Mouse (Mus musculus) midbrain, embryonic 13.5 days (tissue): ENCODE results near the gene Zbed4. TPM values are rescaled to one million over a fixed set of nuclear protein-coding genes. Genes with fewer than 3 reads are reported as not detected.
"Not testable (repeated sequence)": the region's sequence is repeated elsewhere in the genome, so short reads cannot be mapped to it uniquely, and the experiment has no call there.

Experiments
- ATAC-seq: fragments of 200-750 bp; cut with Nextera tagmentation; 2 replicates; pipeline ENCODE4 v1.8.0; 2017; ENCODE audit warnings: mild to moderate bottlenecking, moderate TSS enrichment, moderate library complexity
- H3K27ac ChIP-seq: fragments of 300-500 bp; sonication (generic); 2 replicates; pipeline ENCODE4 v1.5.1; 2015; ENCODE audit warnings: inconsistent platforms, mild to moderate bottlenecking, moderate library complexity
- H3K27me3 ChIP-seq: fragments of 300-500 bp; sonication (generic); 2 replicates; pipeline ENCODE4 v1.6.1; 2015; ENCODE audit warnings: mild to moderate bottlenecking, inconsistent platforms
- H3K36me3 ChIP-seq: fragments of 300-500 bp; sonication (generic); 2 replicates; pipeline ENCODE4 v1.6.1; 2015; ENCODE audit warnings: mild to moderate bottlenecking, inconsistent platforms
- H3K4me1 ChIP-seq: fragments of 300-500 bp; sonication (generic); replicated peaks from 2 replicates; pipeline ENCODE4 v1.6.1; 2015; ENCODE audit warnings: inconsistent platforms
- H3K4me2 ChIP-seq: fragments of 300-500 bp; sonication (generic); replicated peaks from 2 replicates; pipeline ENCODE4 v1.6.1; 2015; ENCODE audit warnings: moderate library complexity, mild to moderate bottlenecking, inconsistent platforms
- H3K4me3 ChIP-seq: fragments of 300-500 bp; sonication (generic); replicated peaks from 2 replicates; pipeline ENCODE4 v1.5.1; 2015; ENCODE audit warnings: mild to moderate bottlenecking, inconsistent platforms
- H3K9ac ChIP-seq: fragments of 300-500 bp; sonication (generic); replicated peaks from 2 replicates; pipeline ENCODE4 v1.6.1; 2015; ENCODE audit warnings: mild to moderate bottlenecking, inconsistent platforms
- H3K9me3 ChIP-seq: fragments of 300-500 bp; sonication (generic); 2 replicates; pipeline ENCODE4 v1.6.1; 2016; ENCODE audit warnings: mild to moderate bottlenecking, inconsistent platforms
- WGBS: fragments of 180-500 bp; shearing (Covaris S2); methylation state at CpG from one replicate; pipeline ENCODE4 v1.1.7; 2015; 5-methylcytosine and 5-hydroxymethylcytosine counted together
- polyA plus RNA-seq: library from polyadenylated mRNA; unstranded; fragments of >200 nt; fragmentation: Nextera tagmentation; extraction: Ambion mirVana; gene quantifications from 2 replicates; pipeline ENCODE4 v1.2.1, GENCODE M21; 2015

Zbed4 gene
- polyA plus RNA-seq, 1 experiment from 2014 or later, result 28.7 TPM

DNA sequence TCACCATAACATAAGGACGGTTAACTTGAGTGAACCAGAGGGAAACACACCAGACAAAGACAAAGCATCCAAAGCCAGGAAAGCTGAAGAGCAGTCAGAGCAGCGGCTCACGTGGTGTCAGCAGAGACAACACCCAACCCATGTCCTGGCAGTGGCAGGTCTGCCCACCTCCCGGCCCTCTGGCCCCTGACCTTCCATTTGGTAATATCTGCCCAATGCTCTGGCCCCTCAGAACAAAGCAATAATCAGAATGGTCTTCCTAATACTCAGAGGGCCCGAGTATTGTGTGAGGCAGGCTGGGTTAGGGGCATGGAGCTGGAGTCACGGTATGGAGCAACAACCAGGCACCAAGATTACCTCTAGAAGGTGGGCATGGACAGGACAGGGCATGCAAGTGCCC, 28.3 kb upstream of the Zbed4 start:
- Histone ChIP-seq H3K27me3 (no peaks in the 10 kb centered on the region), H3K4me3 (no peak overlapping the region), H3K36me3 (peaks cover 80% of the 10 kb centered on the region), H3K9me3 (no peaks in the 10 kb centered on the region), H3K4me1 (peaks cover 8% of the 10 kb centered on the region; the same call in 1 of the 2 replicates), H3K9ac (no peak overlapping the region), H3K27ac (no peak overlapping the region), H3K4me2 (no peak overlapping the region)
- no peak; the same call in 1 of the 2 replicates for ATAC-seq
- WGBS, result 96% methylated on average over 6 of the region's 6 CpGs

DNA sequence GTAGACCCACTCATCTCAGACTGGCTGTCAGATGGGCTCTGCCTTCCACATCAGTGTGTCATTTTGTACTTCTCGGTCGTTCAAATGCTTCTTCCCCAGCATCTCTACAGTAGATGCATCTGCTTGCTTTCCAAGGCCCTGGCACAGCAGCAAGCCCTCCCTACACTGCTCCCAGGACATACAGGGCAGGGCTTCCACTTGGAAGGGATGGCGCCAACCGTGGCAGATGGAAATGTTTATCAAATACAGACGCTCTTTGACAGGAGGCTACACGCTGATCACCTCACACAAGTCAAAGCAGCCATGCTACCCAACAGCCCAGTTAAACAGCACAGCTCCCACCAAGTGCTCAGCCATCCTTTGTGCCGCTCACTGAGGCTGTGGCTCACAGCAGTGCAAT, 27.1 kb upstream of the Zbed4 start:
- WGBS, result 93% methylated on average over 7 of the region's 7 CpGs
- Histone ChIP-seq H3K9me3 (no peaks in the 10 kb centered on the region), H3K9ac (no peak overlapping the region), H3K4me1 (peaks cover 12% of the 10 kb centered on the region), H3K27ac (no peak overlapping the region), H3K27me3 (no peaks in the 10 kb centered on the region), H3K36me3 (peaks cover 79% of the 10 kb centered on the region), H3K4me3 (no peak overlapping the region), H3K4me2 (no peak overlapping the region)
- ATAC-seq, result no peak

DNA sequence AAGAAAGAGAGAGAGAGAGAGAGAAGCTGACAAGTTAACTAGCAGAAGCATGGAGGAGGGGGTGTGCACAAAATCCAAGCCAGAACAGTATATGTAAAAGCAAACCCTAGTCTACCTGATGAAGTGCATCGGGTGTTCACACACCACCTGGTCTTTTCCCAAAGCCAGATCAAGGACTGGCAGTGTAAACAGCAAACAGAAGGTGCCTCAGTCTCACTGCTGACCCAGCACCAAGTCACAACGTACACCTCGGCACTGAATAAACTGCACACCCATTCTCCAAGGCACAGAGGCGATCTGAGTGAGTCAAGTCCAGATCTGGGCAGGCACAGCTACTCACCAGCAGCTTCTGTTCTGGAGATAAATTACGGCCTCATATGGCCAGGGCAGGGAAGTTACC, 26.4 kb upstream of the Zbed4 start:
- H3K36me3 ChIP-seq, result peaks cover 82% of the 10 kb centered on the region

DNA sequence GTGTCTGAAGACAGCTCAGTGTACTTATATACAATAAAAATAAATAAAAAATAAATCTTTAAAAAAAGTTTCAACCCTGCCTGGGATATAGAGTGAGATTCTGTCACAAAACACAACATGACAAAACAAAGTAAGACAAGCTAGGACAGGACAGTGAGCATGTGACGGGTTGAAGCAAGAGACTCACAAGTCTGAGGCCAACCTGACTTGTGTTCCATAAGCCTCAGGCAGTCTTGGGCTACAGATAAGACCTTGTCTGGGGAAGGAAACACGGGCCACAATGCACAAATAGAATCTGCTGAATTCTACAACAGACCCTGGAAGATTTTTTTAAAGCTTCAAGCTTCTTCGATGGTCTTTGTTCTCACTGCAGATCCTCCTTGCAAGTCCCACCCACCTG, 24.3 kb upstream of the Zbed4 start:
- Histone ChIP-seq H3K4me2 (no peak overlapping the region), H3K27ac (no peak overlapping the region), H3K36me3 (peaks cover 73% of the 10 kb centered on the region), H3K27me3 (no peaks in the 10 kb centered on the region), H3K4me3 (no peak overlapping the region), H3K9me3 (no peaks in the 10 kb centered on the region), H3K9ac (no peak overlapping the region), H3K4me1 (peaks cover 30% of the 10 kb centered on the region)
- 99% methylated on average over 3 of the region's 3 CpGs for WGBS
- ATAC-seq, result no peak

More for the DNA sequence above, 26.4 kb upstream of the Zbed4 start:
- Histone ChIP-seq H3K9me3 (no peaks in the 10 kb centered on the region), H3K4me3 (no peak overlapping the region), H3K9ac (no peak overlapping the region), H3K27ac (no peak overlapping the region), H3K4me1 (peaks cover 12% of the 10 kb centered on the region), H3K27me3 (no peaks in the 10 kb centered on the region), H3K4me2 (no peak overlapping the region)
- no peak for ATAC-seq
- WGBS, result 98% methylated on average over 5 of the region's 5 CpGs

DNA sequence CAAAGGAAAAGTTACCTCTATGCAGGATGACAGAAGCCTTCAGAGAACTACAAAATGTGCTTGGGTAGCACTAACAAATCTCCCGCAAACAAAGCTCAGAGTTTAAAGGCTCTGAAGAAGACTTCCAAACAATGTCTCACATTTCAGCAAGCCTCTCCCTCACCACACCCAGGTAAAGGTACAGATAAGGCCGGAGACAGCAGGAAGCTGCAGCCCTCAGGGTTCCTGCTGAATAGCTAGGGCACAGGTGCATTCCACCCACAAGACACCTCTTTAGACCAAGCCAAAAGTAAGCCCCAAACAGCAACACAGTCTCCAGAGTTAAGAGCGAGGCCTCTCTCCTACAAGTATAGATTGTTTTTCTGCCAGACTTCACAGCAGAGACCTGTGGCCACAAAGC, 20.7 kb upstream of the Zbed4 start:
- no peak for ATAC-seq
- 0 out of 2 replicates have a peak, but pooled peaks cover 2% of the 10 kb centered on the region for H3K27me3 ChIP-seq
- H3K4me2 ChIP-seq, result no peak overlapping the region
- no peak overlapping the region for H3K4me3 ChIP-seq
- no peaks in the 10 kb centered on the region for H3K9me3 ChIP-seq
- WGBS, result 85% methylated on average over 3 of the region's 3 CpGs
- H3K4me1 ChIP-seq, result peaks cover 34% of the 10 kb centered on the region
- no peak overlapping the region for H3K27ac ChIP-seq
- no peak overlapping the region for H3K9ac ChIP-seq
- H3K36me3 ChIP-seq, result peaks cover 41% of the 10 kb centered on the region

DNA sequence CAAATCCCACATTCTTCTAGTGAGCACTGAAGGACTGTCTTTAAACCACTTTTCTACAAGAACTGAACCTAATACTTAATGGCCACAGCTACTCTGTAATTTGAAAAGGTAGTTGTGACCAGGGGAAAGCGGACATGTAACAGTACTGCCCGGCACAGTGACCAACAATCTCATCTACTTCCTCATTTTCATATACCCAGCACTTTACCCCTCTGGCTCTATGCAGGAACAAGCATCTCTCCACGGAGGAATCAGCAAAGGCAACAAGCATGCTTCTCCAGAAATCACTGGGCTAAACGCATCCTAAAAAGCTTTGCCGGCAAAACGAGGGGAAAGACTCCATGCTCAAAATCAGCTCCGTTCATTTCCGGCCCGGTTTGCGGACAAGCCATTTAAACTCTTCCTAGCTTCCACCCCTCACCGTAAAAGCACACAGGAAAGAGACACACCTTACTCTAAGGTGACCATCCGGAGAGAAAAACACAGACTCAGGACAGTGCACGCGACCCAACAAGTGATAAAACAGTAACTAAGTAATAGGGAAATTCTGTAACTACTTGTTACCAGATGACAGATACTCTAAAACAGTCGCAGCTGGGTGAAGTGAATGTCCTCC, 18.9 kb upstream of the Zbed4 start:
- Histone ChIP-seq H3K4me3 (peak overlapping the region; percentile 99), H3K4me2 (peak overlapping the region; percentile 99), H3K27ac (0 out of 2 replicates have a peak overlapping the region, but pooled peaks have one; percentile 90), H3K9ac (peak overlapping the region; percentile 99), H3K36me3 (peaks cover 28% of the 10 kb centered on the region), H3K27me3 (0 out of 2 replicates have a peak, but pooled peaks cover 2% of the 10 kb centered on the region), H3K9me3 (no peaks in the 10 kb centered on the region), H3K4me1 (peaks cover 34% of the 10 kb centered on the region)
- WGBS, result 31% methylated on average over 15 of the region's 15 CpGs
- ATAC-seq, result no peak

DNA sequence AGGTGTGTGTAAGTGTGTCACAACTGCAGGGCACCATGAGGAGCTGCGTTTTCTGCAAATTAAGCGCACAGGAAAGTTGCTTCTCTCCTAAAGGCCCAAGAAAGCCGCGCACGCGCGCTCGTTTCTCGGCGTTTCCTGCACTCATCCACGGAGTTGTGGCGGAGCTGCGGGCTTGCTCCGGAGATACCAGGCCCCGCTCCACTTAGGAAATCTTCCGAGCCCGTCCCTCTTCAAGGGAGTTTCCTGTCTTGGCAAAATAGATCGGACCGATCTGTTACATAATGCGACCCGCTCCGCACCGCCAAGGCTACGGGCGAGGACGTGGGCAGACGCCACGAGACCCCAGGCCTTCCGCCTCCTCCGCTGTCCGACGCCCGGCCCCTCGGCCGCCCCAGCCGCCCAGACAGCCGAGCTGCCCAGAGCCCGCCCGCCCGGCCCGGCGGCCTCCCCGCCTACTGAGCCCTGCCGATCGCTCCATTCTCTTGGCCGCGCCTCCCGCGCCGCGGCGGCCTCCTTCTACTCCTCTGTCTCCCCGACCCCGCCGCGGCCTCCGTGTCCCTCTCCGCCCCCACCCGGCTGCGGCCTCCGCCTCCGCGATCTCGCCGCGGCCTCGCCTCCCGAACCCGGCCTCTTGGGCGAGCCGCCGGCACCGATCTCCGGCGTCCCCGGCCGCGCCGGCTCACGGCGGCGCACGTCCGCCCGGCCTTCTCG, 18.3 kb upstream of the Zbed4 start:
- H3K4me3 ChIP-seq, result peak overlapping the region; percentile 99
- under 1% methylated on average over 77 of the region's 86 CpGs for WGBS
- H3K27ac ChIP-seq, result peak overlapping the region; percentile 90
- H3K4me1 ChIP-seq, result peaks cover 34% of the 10 kb centered on the region
- H3K36me3 ChIP-seq, result peaks cover 24% of the 10 kb centered on the region
- peak overlapping the region; percentile 99 for H3K9ac ChIP-seq
- 0 out of 2 replicates have a peak, but pooled peaks cover 2% of the 10 kb centered on the region for H3K27me3 ChIP-seq
- H3K9me3 ChIP-seq, result no peaks in the 10 kb centered on the region
- peak overlapping the region; percentile 99 for H3K4me2 ChIP-seq
- peak; percentile 63 for ATAC-seq

DNA sequence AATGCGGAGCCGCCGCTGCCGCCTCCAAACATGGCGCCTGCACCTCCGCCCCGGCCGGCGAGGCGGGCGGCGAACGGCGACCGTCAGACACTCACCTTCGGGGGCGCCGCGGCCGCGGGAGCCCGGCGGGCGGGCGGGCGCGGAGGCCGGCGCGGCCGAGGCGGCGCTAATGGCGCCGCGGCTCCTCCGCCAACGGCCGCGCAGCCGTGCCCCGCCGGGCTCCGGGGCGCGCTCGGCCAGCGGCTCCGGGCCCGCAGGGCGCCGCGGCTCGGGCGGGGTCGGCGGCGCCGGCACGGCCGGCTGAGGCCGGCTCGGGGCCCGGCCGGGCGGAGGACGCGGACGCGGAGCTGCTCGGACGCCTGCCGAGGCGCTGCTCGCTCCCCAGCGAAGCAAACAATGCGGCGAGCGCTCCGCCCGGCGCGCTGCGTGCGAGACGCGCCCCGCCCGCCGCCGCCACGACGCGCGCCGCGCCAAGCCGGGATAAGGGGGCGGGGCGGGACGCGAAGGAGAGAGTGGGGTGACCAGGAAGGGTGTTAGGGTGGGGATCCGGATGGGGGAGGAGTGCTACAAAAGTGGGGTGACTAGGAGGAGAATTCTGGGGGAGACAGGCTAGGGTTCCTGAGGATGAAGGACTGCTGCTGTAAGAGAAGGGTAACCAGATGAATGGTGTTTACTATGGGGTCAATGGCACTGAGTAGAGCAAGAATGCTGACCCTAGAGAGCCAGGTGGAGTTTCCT, 17.5 kb upstream of the Zbed4 start, which contains the start of gene Brd1:
Gene Brd1, minus strand, starts transcription at position 400 of the 738 bp plus-strand sequence.
- Histone ChIP-seq H3K4me3 (peak within 1 kb of the TSS; percentile 99), H3K9ac (peak within 1 kb of the TSS; percentile 99), H3K9me3 (no peaks in the 10 kb centered on the region), H3K4me2 (peak within 1 kb of the TSS; percentile 99), H3K27me3 (0 out of 2 replicates have a peak, but pooled peaks cover 2% of the 10 kb centered on the region), H3K4me1 (peaks cover 32% of the 10 kb centered on the region), H3K27ac (peak within 1 kb of the TSS; percentile 90), H3K36me3 (peaks cover 17% of the 10 kb centered on the region)
- WGBS, result 0% methylated on average over 81 of the region's 103 CpGs
- ATAC-seq, result peak; percentile 86

DNA sequence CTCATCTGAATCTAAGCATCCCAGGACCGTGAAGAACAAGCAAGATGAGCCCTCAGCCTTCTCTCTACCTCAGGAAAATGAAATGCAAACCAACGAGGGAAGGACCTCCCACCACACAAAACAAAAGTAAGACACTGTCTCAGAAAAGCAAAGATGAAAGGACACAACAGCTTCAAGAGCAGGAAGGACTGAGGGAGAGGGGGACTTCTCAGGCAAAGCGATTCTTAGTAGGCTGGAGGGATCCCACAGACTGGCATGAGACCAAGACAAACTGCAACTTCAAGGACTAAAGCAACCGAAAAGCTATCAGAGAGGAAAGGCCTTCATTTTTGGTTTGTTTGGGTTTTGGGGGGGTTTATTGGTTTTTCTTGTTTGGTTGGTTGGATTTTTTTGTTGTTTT, 15.3 kb upstream of the Zbed4 start:
- H3K27ac ChIP-seq, result no peak overlapping the region
- H3K4me3 ChIP-seq, result no peak overlapping the region
- H3K27me3 ChIP-seq, result 0 out of 2 replicates have a peak, but pooled peaks cover 2% of the 10 kb centered on the region
- H3K9ac ChIP-seq, result no peak overlapping the region
- no peaks in the 10 kb centered on the region for H3K9me3 ChIP-seq
- ATAC-seq, result no peak
- H3K36me3 ChIP-seq, result no peaks in the 10 kb centered on the region
- H3K4me2 ChIP-seq, result no peak overlapping the region
- peaks cover 23% of the 10 kb centered on the region for H3K4me1 ChIP-seq
- WGBS, result 78% methylated on average over 4 of the region's 4 CpGs

DNA sequence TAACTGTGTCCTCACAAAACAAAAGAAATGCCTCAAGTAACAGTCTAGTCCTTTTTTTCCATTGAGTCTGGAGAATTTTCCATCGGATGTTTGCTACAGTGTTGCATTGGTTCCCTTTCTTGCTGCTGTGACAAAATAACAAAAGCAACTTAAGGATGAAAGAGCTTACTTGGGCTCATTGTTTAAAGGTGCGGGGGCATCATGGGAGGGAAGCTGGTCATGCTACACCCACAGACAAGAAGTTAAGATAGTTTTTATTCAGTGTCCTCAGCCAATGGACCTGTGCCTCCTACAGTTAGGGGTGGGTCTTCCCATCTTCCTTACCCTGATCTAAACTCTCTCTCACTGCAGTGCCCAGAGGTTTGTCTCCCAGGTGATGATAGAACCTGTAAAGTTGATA, 13.0 kb upstream of the Zbed4 start:
- H3K4me3 ChIP-seq, result no peak overlapping the region
- 0 out of 2 replicates have a peak, but pooled peaks cover 2% of the 10 kb centered on the region for H3K27me3 ChIP-seq
- peaks cover 5% of the 10 kb centered on the region; the same call in 1 of the 2 replicates for H3K4me1 ChIP-seq
- 58% methylated on average over 2 of the region's 2 CpGs for WGBS
- no peak overlapping the region for H3K4me2 ChIP-seq
- no peaks in the 10 kb centered on the region for H3K36me3 ChIP-seq
- H3K9me3 ChIP-seq, result no peaks in the 10 kb centered on the region
- H3K27ac ChIP-seq, result no peak overlapping the region
- no peak for ATAC-seq
- H3K9ac ChIP-seq, result no peak overlapping the region

DNA sequence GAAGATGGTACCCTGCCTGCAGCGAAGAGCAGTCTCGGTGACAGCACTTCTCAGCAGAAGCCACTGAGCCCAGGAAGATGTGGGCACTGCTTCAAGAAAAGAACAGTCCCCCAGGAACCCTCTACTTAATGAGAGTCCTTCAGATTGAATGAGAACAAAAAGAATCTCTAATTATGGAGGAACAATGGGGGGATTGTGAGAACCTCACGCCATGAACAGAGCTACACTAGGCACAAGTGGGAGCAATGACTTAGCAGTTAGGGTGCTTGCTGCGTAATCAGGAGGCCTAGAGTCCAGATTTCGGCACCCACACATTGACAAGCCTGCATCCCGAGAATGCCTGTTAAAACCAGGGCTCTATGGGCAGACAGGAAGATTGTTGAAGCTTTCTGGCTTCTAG, 10.1 kb upstream of the Zbed4 start:
- WGBS, result 46% methylated on average over 6 of the region's 6 CpGs
- H3K36me3 ChIP-seq, result no peaks in the 10 kb centered on the region
- no peaks in the 10 kb centered on the region for H3K4me1 ChIP-seq
- H3K9ac ChIP-seq, result no peak overlapping the region
- H3K27ac ChIP-seq, result no peak overlapping the region
- no peaks in the 10 kb centered on the region for H3K27me3 ChIP-seq
- no peak for ATAC-seq
- H3K4me2 ChIP-seq, result no peak overlapping the region
- H3K4me3 ChIP-seq, result no peak overlapping the region
- H3K9me3 ChIP-seq, result no peaks in the 10 kb centered on the region

DNA sequence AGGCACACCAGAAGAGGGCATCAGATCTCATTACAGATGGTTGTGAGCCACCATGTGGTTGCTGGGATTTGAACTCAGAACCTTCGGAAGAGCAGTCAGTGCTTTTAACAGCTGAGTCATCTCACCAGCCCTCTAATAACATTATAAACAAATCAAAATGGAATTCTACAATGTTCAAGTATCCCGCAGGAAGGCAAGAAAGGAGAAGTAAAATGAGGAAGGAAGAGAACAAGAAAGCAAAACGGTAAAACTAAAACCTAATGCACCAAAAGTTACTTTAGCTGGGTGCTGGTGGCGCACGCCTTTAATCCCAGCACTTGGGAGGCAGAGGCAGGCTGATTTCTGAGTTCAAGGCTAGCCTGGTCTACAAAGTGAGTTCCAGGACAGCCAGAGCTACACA, 8.1 kb upstream of the Zbed4 start:
- not testable (repeated sequence) for H3K36me3 ChIP-seq, H3K4me3 ChIP-seq, H3K4me2 ChIP-seq, H3K27me3 ChIP-seq, H3K27ac ChIP-seq, H3K4me1 ChIP-seq, H3K9me3 ChIP-seq, ATAC-seq, H3K9ac ChIP-seq
- 90% methylated on average over 5 of the region's 5 CpGs for WGBS
